Mouse (Mus musculus): ENCODE results near the gene Rsph10b. TPM values are rescaled to one million over a fixed set of nuclear protein-coding genes. Genes with fewer than 3 reads are reported as not detected.

Gene Rsph10b
- polyA plus RNA-seq, 1 experiment, result not detected

- TF ChIP-seq MAX (IDR thresholded peaks at IDR 0.05; ENCODE audit: low read depth) (no peak), MYOD1 (IDR thresholded peaks at IDR 0.05; ENCODE audit: control insufficient read depth in 1 of 3, insufficient read length in 2 of 3, low read depth in 2 of 3) (no peak), POLR2A (IDR thresholded peaks at IDR 0.05; ENCODE audit: insufficient read length, low read depth) (no peak), MYOG (IDR thresholded peaks at IDR 0.05; ENCODE audit: control insufficient read depth in 1 of 3, insufficient read depth in 1 of 3, insufficient read length in 2 of 3, low read depth in 2 of 3) (no peak), TCF12 (IDR thresholded peaks at IDR 0.05; ENCODE audit: insufficient read depth, poor library complexity, severe bottlenecking) (no peak), SRF (IDR thresholded peaks at IDR 0.05; ENCODE audit: control insufficient read depth, insufficient read length, low read depth) (no peak), E2F4 (IDR thresholded peaks at IDR 0.05; ENCODE audit: insufficient read depth) (no peak), REST (IDR thresholded peaks at IDR 0.05; ENCODE audit: insufficient read depth, insufficient read length) (no peak), USF1 (IDR thresholded peaks at IDR 0.05; ENCODE audit: low read depth) (no peak), CEBPB (IDR thresholded peaks at IDR 0.05; ENCODE audit: insufficient read depth, poor library complexity, severe bottlenecking) (no peak), POLR2AphosphoS2 (IDR thresholded peaks at IDR 0.05; ENCODE audit: insufficient read length, low read depth) (no peak), TCF3 (IDR thresholded peaks at IDR 0.05; ENCODE audit: insufficient read length, low read depth) (no peak)
- no peaks in the 10 kb centered on the region for H3K79me2 ChIP-seq (ENCODE audit: control insufficient read depth, insufficient read depth)
- H3ac ChIP-seq (ENCODE audit: control insufficient read depth, insufficient read length), result no peak overlapping the region
- H3K4me3 ChIP-seq, result no peak overlapping the region
- H3K4me2 ChIP-seq (ENCODE audit: low read depth), result no peak overlapping the region
- peaks cover 15% of the 10 kb centered on the region for H3K27me3 ChIP-seq (ENCODE audit: control insufficient read depth, insufficient read depth, insufficient read length)
- H3K36me3 ChIP-seq (ENCODE audit: control insufficient read depth, insufficient read depth), result no peaks in the 10 kb centered on the region
Observed at GRCm38 (mm10) chr5:143943231-143944125, 10.6 kb downstream of the Rsph10b start.

GRCm38 (mm10) chr5:143948361-143948760 is 15.5 kb downstream of the Rsph10b start:
- Histone ChIP-seq H3K4me3 (no peak overlapping the region), H3ac (ENCODE audit: control insufficient read depth, insufficient read length) (no peak overlapping the region), H3K4me2 (ENCODE audit: low read depth) (no peak overlapping the region), H3K79me2 (ENCODE audit: control insufficient read depth, insufficient read depth) (no peaks in the 10 kb centered on the region), H3K27me3 (ENCODE audit: control insufficient read depth, insufficient read depth, insufficient read length) (peaks cover 22% of the 10 kb centered on the region), H3K36me3 (ENCODE audit: control insufficient read depth, insufficient read depth) (no peaks in the 10 kb centered on the region)
- TF ChIP-seq TCF3 (IDR thresholded peaks at IDR 0.05; ENCODE audit: insufficient read length, low read depth) (no peak), MYOG (IDR thresholded peaks at IDR 0.05; ENCODE audit: control insufficient read depth in 1 of 3, insufficient read depth in 1 of 3, insufficient read length in 2 of 3, low read depth in 2 of 3) (no peak), MYOD1 (IDR thresholded peaks at IDR 0.05; ENCODE audit: control insufficient read depth in 1 of 3, insufficient read length in 2 of 3, low read depth in 2 of 3) (no peak), POLR2AphosphoS2 (IDR thresholded peaks at IDR 0.05; ENCODE audit: insufficient read length, low read depth) (no peak), REST (IDR thresholded peaks at IDR 0.05; ENCODE audit: insufficient read depth, insufficient read length) (no peak), MAX (IDR thresholded peaks at IDR 0.05; ENCODE audit: low read depth) (no peak), POLR2A (IDR thresholded peaks at IDR 0.05; ENCODE audit: insufficient read length, low read depth) (no peak), TCF12 (IDR thresholded peaks at IDR 0.05; ENCODE audit: insufficient read depth, poor library complexity, severe bottlenecking) (no peak), SRF (IDR thresholded peaks at IDR 0.05; ENCODE audit: control insufficient read depth, insufficient read length, low read depth) (no peak), E2F4 (IDR thresholded peaks at IDR 0.05; ENCODE audit: insufficient read depth) (no peak), CEBPB (IDR thresholded peaks at IDR 0.05; ENCODE audit: insufficient read depth, poor library complexity, severe bottlenecking) (no peak), USF1 (IDR thresholded peaks at IDR 0.05; ENCODE audit: low read depth) (no peak)

DNA sequence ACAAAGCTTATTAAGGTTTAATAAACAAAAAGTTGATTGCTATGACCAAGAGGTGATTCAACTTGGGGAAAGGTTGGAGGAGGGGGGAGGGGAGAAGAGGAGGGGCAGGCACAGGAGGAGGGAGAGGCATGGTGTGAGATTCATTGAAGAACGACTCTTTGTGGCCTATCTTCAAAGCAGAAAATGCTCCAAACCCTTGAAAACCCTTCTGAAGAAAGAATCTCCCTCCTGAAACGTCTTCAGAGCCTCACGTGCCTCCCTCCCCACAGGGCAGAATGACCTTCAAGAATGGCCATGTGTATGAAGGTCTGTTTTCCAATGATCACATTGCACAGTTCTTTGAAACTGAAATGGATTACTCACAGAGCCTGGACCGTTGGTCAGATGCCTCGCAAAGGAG is 17.2 kb downstream of the Rsph10b start:
- Histone ChIP-seq H3K36me3 (ENCODE audit: control insufficient read depth, insufficient read depth) (no peaks in the 10 kb centered on the region), H3K27me3 (ENCODE audit: control insufficient read depth, insufficient read depth, insufficient read length) (peaks cover 22% of the 10 kb centered on the region), H3K4me3 (no peak overlapping the region), H3ac (ENCODE audit: control insufficient read depth, insufficient read length) (no peak overlapping the region), H3K4me2 (ENCODE audit: low read depth) (no peak overlapping the region), H3K79me2 (ENCODE audit: control insufficient read depth, insufficient read depth) (no peaks in the 10 kb centered on the region)
- TF ChIP-seq USF1 (IDR thresholded peaks at IDR 0.05; ENCODE audit: low read depth), result no peak
- no peak for TF ChIP-seq MYOD1 (IDR thresholded peaks at IDR 0.05; ENCODE audit: control insufficient read depth in 1 of 3, insufficient read length in 2 of 3, low read depth in 2 of 3)
- no peak for TF ChIP-seq TCF3 (IDR thresholded peaks at IDR 0.05; ENCODE audit: insufficient read length, low read depth)
- TF ChIP-seq MAX (IDR thresholded peaks at IDR 0.05; ENCODE audit: low read depth), result no peak
- no peak for TF ChIP-seq REST (IDR thresholded peaks at IDR 0.05; ENCODE audit: insufficient read depth, insufficient read length)
- TF ChIP-seq MYOG (IDR thresholded peaks at IDR 0.05; ENCODE audit: control insufficient read depth in 1 of 3, insufficient read depth in 1 of 3, insufficient read length in 2 of 3, low read depth in 2 of 3), result no peak
- TF ChIP-seq POLR2AphosphoS2 (IDR thresholded peaks at IDR 0.05; ENCODE audit: insufficient read length, low read depth), result no peak
- TF ChIP-seq CEBPB (IDR thresholded peaks at IDR 0.05; ENCODE audit: insufficient read depth, poor library complexity, severe bottlenecking), result no peak
- no peak for TF ChIP-seq E2F4 (IDR thresholded peaks at IDR 0.05; ENCODE audit: insufficient read depth)
- no peak for TF ChIP-seq POLR2A (IDR thresholded peaks at IDR 0.05; ENCODE audit: insufficient read length, low read depth)
- no peak for TF ChIP-seq TCF12 (IDR thresholded peaks at IDR 0.05; ENCODE audit: insufficient read depth, poor library complexity, severe bottlenecking)
- TF ChIP-seq SRF (IDR thresholded peaks at IDR 0.05; ENCODE audit: control insufficient read depth, insufficient read length, low read depth), result no peak

DNA sequence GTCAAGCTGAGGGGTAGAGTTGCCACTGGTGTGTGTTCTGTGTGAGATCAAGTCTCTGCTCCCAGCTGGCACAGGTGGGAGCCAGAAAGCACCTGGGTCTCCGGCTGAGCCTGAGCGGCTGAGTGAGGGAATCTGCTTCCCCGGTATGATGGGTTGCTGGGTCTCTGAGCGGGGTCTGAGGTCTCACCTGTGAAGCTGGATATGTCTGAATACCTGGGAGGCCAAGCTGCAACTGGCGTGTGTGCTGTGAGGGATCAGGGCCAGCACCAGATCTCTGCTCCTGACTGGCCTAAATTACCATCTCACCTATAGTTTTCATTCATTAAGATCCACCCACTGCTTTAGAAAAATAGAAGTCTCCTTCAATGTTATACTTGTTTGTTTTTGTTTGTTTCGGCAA is 24.3 kb downstream of the Rsph10b start:
- no peak overlapping the region for H3ac ChIP-seq (ENCODE audit: control insufficient read depth, insufficient read length)
- no peak for TF ChIP-seq MYOD1 (IDR thresholded peaks at IDR 0.05; ENCODE audit: control insufficient read depth in 1 of 3, insufficient read length in 2 of 3, low read depth in 2 of 3)
- no peak for TF ChIP-seq REST (IDR thresholded peaks at IDR 0.05; ENCODE audit: insufficient read depth, insufficient read length)
- no peak for TF ChIP-seq TCF3 (IDR thresholded peaks at IDR 0.05; ENCODE audit: insufficient read length, low read depth)
- no peak for TF ChIP-seq USF1 (IDR thresholded peaks at IDR 0.05; ENCODE audit: low read depth)
- no peak for TF ChIP-seq MAX (IDR thresholded peaks at IDR 0.05; ENCODE audit: low read depth)
- TF ChIP-seq CEBPB (IDR thresholded peaks at IDR 0.05; ENCODE audit: insufficient read depth, poor library complexity, severe bottlenecking), result no peak
- no peak for TF ChIP-seq TCF12 (IDR thresholded peaks at IDR 0.05; ENCODE audit: insufficient read depth, poor library complexity, severe bottlenecking)
- H3K36me3 ChIP-seq (ENCODE audit: control insufficient read depth, insufficient read depth), result no peaks in the 10 kb centered on the region
- H3K4me2 ChIP-seq (ENCODE audit: low read depth), result no peak overlapping the region
- no peak overlapping the region for H3K4me3 ChIP-seq
- no peaks in the 10 kb centered on the region for H3K79me2 ChIP-seq (ENCODE audit: control insufficient read depth, insufficient read depth)
- peaks cover 20% of the 10 kb centered on the region for H3K27me3 ChIP-seq (ENCODE audit: control insufficient read depth, insufficient read depth, insufficient read length)

All from myocyte (in vitro differentiated cells).